Mouse (Mus musculus) megakaryocyte-erythroid progenitor cell, adult 5-6 weeks (primary cell): ENCODE data around the gene Rad23a. TPM values are rescaled to one million over a fixed set of nuclear protein-coding genes. Genes with fewer than 3 reads are reported as not detected.

Source experiments
- ATAC-seq: replicated peaks from 2 replicates; pipeline ENCODE4 v1.8.0; 2016; ENCODE audit warnings: mild to moderate bottlenecking, inconsistent platforms; ENCODE audit not compliant: severe bottlenecking, poor library complexity, low FRiP score, low TSS enrichment
- total RNA-seq, 2 experiments: library from RNA; stranded (forward) in 1 of 2; stranded (reverse) in 1 of 2; fragments of 200-1000, 215-1000 nt in 1 of 2; fragments of >200 nt in 1 of 2; fragmentation: Nextera tagmentation in 1 of 2; gene quantifications; 2 replicates each; pipeline ENCODE4 v1.2.3; 2014 to 2017

The Rad23a gene
- 94.8 and 151 TPM in 2 replicates for total RNA-seq (2014; fragmentation: Nextera tagmentation)
- total RNA-seq (2017) = 38.4 and 43.7 TPM in 2 replicates

DNA sequence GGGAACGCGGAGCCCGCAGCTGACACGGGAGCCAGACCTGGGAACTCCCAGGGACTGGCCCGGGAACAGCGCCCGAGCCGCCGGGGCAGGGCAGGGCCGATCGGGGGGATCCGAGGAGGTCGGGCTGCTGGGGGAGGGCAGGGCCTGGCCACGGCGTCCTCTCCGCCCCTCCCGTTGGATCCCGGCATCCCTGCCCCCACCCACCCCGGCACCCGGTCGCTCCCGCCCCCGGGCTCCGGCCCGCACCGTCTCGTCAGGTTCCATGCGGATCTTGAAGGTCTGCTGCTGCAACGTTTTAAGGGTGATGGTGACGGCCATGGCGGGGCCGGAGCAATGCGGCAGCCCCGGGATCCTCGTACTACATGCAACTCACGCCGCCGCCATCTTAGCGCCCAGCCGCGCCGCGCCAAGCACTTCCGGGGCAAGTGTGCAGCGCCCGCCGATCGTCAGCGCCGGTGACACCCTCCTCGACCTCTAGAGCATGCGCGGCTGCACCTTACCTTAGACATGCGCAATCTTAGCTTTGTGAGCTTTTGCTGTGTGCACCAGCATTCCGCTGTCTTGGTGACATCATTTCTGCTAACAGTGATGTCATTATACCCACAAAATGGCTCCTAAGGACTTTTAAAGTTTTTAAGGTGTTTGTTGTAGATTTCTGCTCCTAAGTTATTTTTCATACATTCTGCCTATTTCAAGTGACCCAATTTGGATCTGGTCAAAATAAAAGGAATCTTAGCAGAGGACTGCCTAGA is at the start of gene Rad23a:
Gene Rad23a, minus strand, starts transcription at position 418 of the 752 bp plus-strand sequence.
- ATAC-seq = peak; percentile 84

DNA sequence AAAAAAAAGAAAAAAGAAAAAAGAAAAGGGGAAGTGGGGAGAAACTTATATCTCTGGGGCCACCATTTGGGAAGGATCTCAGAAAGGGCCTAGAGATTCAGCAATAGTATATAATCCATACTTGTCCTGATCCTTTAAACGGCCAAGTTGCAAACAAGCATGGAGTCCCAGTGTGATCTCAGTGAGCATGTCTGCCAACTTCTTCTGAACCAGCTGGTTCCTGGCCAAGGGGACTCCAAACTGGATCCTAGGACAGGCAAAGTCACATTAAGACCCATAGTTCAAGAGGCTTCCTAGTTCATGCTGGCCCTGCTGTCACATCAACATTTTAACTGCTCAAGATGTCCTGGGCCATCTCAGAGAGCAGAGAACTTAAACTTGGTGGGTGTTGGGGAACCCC is 48.7 kb upstream of the Rad23a start:
- ATAC-seq = no peak

- ATAC-seq = no peak
Measured at GRCm38 (mm10) chr8:84888280-84888679, 47.8 kb upstream of the Rad23a start.

DNA sequence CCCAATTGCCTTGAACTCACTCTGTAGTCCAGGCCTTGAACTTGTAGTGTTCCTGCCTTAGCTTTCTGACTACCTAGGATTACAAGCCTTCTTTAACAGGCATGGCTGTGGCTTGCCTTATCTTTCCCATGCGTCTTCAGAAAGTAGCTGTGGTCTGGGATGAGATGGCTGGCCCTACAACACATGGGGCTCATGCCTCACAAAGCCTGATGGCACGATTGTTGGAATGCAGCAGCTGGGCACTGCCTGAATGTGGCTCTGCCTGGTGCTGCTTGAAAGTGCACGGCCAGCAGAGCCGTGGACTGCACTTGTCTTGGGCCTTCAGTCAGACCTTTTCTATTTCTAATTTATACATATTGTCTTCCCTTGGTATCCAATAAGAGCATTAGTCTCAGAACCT is 44.3 kb upstream of the Rad23a start:
- ATAC-seq = peak; percentile 67

- no peak for ATAC-seq
Measured at GRCm38 (mm10) chr8:84878915-84879314, 38.5 kb upstream of the Rad23a start.

- peak; percentile 34; the same call in 1 of the 2 replicates for ATAC-seq
Measured at GRCm38 (mm10) chr8:84877297-84878035, 37.0 kb upstream of the Rad23a start.

DNA sequence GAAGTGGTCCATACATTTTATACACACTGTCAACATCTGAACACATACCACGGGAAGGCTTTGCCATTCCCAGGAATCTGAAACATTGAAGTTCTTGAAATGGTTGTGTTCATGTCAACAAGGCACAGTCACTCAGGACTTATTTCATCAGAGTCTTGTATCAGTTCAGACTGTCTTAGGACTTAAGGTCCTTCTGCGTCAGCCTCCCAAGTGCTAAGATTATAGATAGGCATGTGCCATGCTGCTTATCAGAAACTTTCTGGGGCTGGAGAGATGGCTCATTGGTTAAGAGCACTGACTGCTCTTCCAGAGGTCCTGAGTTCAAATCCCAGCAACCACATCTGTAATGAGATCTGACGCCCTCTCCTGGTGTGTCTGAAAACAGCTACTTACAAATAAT is 33.9 kb upstream of the Rad23a start:
- no peak for ATAC-seq

GRCm38 (mm10) chr8:84873016-84873415 is 32.6 kb upstream of the Rad23a start:
- no peak for ATAC-seq

DNA sequence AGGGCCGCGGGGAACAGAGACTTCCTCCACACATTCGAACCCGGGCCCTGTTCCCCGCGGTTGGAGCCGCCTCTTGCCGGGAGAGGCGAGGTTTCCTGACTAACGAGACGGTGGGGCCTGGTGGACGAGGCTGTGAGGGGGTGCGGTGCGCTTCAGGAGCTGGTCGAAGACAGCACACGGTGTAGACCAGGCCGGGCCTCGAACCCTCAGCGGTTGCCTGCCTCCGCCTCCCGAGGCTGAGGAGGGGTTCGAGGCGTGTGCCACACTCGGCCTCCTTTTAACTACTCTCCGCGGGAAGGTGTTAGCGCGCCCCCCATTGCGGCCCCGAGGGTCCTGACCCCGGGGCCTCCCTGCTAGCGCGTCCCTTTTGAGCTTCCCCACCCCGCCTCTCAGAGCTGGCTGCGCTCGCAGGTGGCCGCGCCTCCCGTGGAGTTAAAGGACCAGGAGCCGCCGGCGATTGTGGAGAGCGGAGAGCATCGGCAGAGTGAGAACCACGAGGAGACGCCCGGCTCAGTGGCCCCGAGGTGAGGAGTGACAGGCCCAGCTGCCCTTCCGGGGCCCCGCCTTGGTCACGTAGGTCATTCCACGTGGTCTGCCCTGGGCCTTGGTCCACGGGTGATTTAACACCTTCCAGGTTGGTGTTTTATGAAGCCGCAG is 32.0 kb upstream of the Rad23a start:
- peak; percentile 36 for ATAC-seq

DNA sequence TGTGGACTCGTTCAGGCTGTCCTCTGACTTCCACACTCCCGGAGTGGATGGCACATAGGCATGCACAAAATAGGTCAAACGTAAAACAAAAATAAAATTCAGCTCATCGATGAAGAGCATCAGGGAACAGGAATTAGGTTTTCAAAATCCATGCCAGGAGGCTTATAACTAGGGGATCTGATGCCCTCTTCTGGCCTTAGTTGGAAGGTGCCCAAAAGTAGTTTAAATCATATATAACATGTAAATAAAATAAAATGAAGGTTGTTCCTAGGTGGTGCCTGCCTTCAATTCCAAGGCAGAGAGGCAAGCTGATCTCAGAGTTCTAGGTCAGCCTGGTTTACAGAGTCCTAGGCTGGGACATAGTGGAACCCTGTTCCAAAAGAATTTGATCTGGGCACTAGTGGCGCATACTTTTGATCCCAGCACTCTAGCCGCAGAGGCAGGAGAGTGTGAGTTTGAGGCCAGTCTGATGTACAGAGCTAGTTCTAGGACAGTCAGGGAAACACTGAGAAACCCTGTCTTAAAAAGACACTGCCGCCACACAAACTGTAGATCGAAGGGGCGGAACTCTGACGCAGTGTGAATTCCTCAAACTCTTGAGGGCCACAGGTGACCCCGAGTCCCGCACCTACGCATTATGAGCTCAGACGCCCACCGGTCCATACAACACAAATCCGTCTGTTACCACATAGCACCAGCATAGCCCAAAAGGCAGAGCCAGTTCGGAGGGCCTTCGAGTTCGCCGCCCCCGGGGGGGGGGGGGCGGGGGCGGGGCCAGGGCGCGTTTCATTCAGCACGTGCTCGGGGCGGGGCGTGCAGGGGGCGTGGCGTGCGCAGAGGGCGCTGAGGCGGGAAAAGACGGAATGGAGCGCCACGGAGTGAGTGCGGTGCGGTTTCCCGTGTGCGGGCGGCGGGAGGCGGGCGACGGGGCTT is 31.2 kb upstream of the Rad23a start, which contains the start of gene Syce2:
Gene Syce2, plus strand, starts transcription at position 736 of the 933 bp plus-strand sequence.
- ATAC-seq = peak; percentile 61

GRCm38 (mm10) chr8:84856864-84857441 is 16.5 kb upstream of the Rad23a start, which contains the start of gene Farsa:
Gene Farsa (plus strand): TSS chr8:84856989.
- ATAC-seq = peak; percentile 93

DNA sequence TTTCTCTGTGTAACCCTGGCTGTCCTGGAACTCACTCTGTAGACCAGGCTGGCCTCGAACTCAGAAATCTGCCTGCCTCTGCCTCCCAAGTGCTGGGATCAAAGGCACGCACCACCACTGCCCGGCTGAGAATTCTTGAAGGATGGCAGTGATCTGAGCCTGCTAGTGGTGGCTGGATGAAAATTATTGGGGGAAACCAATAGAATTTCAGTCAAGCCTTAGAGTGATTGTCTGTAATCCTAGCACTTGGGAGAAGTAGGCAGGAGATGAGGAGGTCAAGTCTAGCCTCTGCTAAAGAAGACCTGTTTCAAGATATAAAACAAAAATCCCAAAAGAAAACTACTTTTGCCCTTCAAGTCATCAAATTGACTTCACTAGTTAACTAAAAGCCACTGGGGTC is 16.0 kb upstream of the Rad23a start:
- ATAC-seq = 0 out of 2 replicates have a peak, but pooled peaks have one; percentile 3

GRCm38 (mm10) chr8:84847684-84848435 is 7.4 kb upstream of the Rad23a start:
- ATAC-seq = peak; percentile 19

GRCm38 (mm10) chr8:84846722-84847572 is 6.5 kb upstream of the Rad23a start, which contains the start of gene Calr:
Gene Calr (minus strand): TSS chr8:84846934.
- ATAC-seq = peak; percentile 94

- no peak for ATAC-seq
Measured at GRCm38 (mm10) chr8:84846094-84846721, 5.7 kb upstream of the Rad23a start.

DNA sequence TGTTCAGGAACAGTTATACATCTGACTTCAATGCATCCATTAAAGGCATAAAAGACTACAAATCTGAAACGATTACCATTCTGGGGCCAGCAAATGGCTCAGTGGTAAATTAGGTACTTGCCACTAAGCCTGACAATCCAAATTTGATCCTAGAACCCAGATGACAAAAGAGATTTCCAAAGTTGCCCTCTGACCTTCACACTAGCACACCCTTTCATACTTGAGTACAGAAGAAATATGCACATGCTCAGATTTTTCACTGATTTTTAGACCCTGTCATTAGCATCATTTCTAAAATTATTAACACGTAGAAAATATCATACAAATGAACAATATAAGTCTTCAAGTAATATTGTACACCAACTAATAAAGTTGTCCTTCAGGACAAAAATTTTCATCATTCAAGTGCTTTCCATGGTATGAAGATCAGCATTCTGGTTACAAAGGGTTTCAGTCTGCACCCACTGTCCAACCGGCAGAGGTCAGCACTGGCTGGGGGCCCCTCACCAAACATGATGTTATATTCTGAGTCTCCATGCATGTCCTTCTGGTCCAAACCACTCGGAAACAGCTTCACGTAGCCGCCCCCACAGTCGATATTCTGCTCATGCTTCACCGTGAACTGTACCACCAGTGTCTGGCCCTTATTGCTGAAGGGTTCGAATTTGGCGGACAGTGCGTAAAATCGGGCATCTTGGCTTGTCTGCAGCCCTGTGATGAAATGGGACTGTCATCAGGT is 5.1 kb upstream of the Rad23a start:
- no peak for ATAC-seq
